Mouse (Mus musculus) spleen, adult 2 months (tissue): ENCODE measurements around the gene Rad18. TPM values are rescaled to one million over a fixed set of nuclear protein-coding genes. Genes with fewer than 3 reads are reported as not detected.
"Not testable (repeated sequence)": the region's sequence is repeated elsewhere in the genome, so short reads cannot be mapped to it uniquely, and the experiment has no call there.

ENCODE experiments used
- DNase-seq, 2 experiments: peaks; one replicate each; pipeline versions ENCODE4 v3.0.0 to v3.0.0-alpha.2; 2012 to 2021; ENCODE audit warnings: low spot score in 2 of 2, low read depth in 1 of 2
- H3K27ac ChIP-seq: fragments of 200-500 bp; 2 replicates; pipeline ENCODE4 v1.5.1; 2012; ENCODE audit warnings: low read length, inconsistent platforms; ENCODE audit not compliant: insufficient read depth
- H3K27me3 ChIP-seq: fragments of 200-500 bp; 2 replicates; pipeline ENCODE4 v1.6.1; 2012; ENCODE audit warnings: mild to moderate bottlenecking, moderate library complexity, low read length, inconsistent platforms; ENCODE audit not compliant: control insufficient read depth, insufficient read depth
- H3K36me3 ChIP-seq: fragments of 200-500 bp; 2 replicates; pipeline ENCODE4 v1.6.1; 2012; ENCODE audit warnings: mild to moderate bottlenecking, low read length, inconsistent platforms; ENCODE audit not compliant: control insufficient read depth, insufficient read depth
- H3K4me1 ChIP-seq: fragments of 200-500 bp; 2 replicates; pipeline ENCODE4 v1.6.1; 2011; ENCODE audit warnings: inconsistent platforms; ENCODE audit not compliant: control insufficient read depth, insufficient read depth, insufficient read length
- H3K4me3 ChIP-seq: fragments of 200-500 bp; 2 replicates; pipeline ENCODE4 v1.5.1; 2011; ENCODE audit warnings: mild to moderate bottlenecking, inconsistent platforms; ENCODE audit not compliant: insufficient read depth, insufficient read length; ENCODE audit errors: extremely low read depth
- CTCF ChIP-seq: fragments of 200-500 bp; IDR thresholded peaks from 2 replicates; pipeline ENCODE4 v1.5.1; 2011; ENCODE audit warnings: mild to moderate bottlenecking, inconsistent platforms; ENCODE audit not compliant: insufficient read depth, insufficient read length, insufficient replicate concordance; ENCODE audit errors: extremely low read depth
- POLR2A ChIP-seq: fragments of 200-500 bp; IDR thresholded peaks from 2 replicates; pipeline ENCODE4 v1.6.1; 2011; ENCODE audit warnings: low read depth, low read length, inconsistent platforms
- WGBS: fragments of 180-500 bp; shearing (Covaris S2); methylation state at CpG from one replicate; pipeline ENCODE4 v1.1.7; 2018; 5-methylcytosine and 5-hydroxymethylcytosine counted together
- polyA plus RNA-seq: library from polyadenylated mRNA; depleted of rRNA; stranded (reverse); fragments of >200 nt; gene quantifications from 2 replicates; pipeline ENCODE4 v1.2.3, GENCODE M21; 2012

The Rad18 gene
- polyA plus RNA-seq, 1 experiment: 1.8 TPM

GRCm38 (mm10) chr6:112717168-112717567, 20.7 kb upstream of the Rad18 start:
- no peak for DNase-seq

GRCm38 (mm10) chr6:112713951-112714350, 17.5 kb upstream of the Rad18 start:
- no peaks in the 10 kb centered on the region for H3K4me1 ChIP-seq
- 63% methylated on average over 3 of the region's 3 CpGs for WGBS

More at GRCm38 (mm10) chr6:112717168-112717567, 20.7 kb upstream of the Rad18 start:
- H3K27me3 ChIP-seq: no peaks in the 10 kb centered on the region
- H3K4me1 ChIP-seq: no peaks in the 10 kb centered on the region
- 39% methylated on average over 5 of the region's 5 CpGs for WGBS
- no peak overlapping the region for H3K4me3 ChIP-seq
- H3K36me3 ChIP-seq: no peaks in the 10 kb centered on the region
- no peak overlapping the region for H3K27ac ChIP-seq
- TF ChIP-seq POLR2A (no peak), CTCF (no peak)

GRCm38 (mm10) chr6:112702296-112702695, 5.8 kb upstream of the Rad18 start:
- H3K4me3 ChIP-seq, H3K27ac ChIP-seq, DNase-seq, H3K36me3 ChIP-seq, H3K27me3 ChIP-seq, H3K4me1 ChIP-seq: not testable (repeated sequence)
- 96% methylated on average over 4 of the region's 4 CpGs for WGBS

More at GRCm38 (mm10) chr6:112713951-112714350, 17.5 kb upstream of the Rad18 start:
- no peak for DNase-seq
- TF ChIP-seq CTCF: no peak
- TF ChIP-seq POLR2A: no peak
- H3K27ac ChIP-seq: no peak overlapping the region
- H3K4me3 ChIP-seq: no peak overlapping the region
- H3K36me3 ChIP-seq: no peaks in the 10 kb centered on the region
- H3K27me3 ChIP-seq: no peaks in the 10 kb centered on the region

- Histone ChIP-seq H3K27ac (no peak overlapping the region), H3K27me3 (no peaks in the 10 kb centered on the region), H3K4me1 (no peaks in the 10 kb centered on the region), H3K4me3 (no peak overlapping the region), H3K36me3 (no peaks in the 10 kb centered on the region)
- WGBS: 4% methylated on average over 1 of the region's 1 CpGs
- DNase-seq: peak in 1 of 2 experiments; percentile 54
- TF ChIP-seq POLR2A (no peak), CTCF (peak; percentile 44; the same call in 1 of the 2 replicates)
These were observed 3.9 kb upstream of the Rad18 start for GRCm38 (mm10) chr6:112700392-112700791.

GRCm38 (mm10) chr6:112699115-112699514, 2.6 kb upstream of the Rad18 start:
- no peak for DNase-seq
- Histone ChIP-seq H3K27ac (no peak overlapping the region), H3K36me3 (no peaks in the 10 kb centered on the region), H3K4me1 (no peaks in the 10 kb centered on the region), H3K27me3 (no peaks in the 10 kb centered on the region), H3K4me3 (no peak overlapping the region)
- TF ChIP-seq POLR2A: no peak
- no peak for TF ChIP-seq CTCF
- 79% methylated on average over 1 of the region's 1 CpGs for WGBS

GRCm38 (mm10) chr6:112694492-112694891, 2.0 kb downstream of the Rad18 start:
- H3K27me3 ChIP-seq: no peaks in the 10 kb centered on the region
- H3K4me1 ChIP-seq: no peaks in the 10 kb centered on the region
- no peak overlapping the region for H3K27ac ChIP-seq
- no peak for DNase-seq
- WGBS: 93% methylated on average over 5 of the region's 5 CpGs
- H3K36me3 ChIP-seq: peaks cover 1% of the 10 kb centered on the region; the same call in 1 of the 2 replicates
- no peak overlapping the region for H3K4me3 ChIP-seq
- TF ChIP-seq CTCF (no peak), POLR2A (no peak)

GRCm38 (mm10) chr6:112691523-112691922, 5.0 kb downstream of the Rad18 start:
- no peak overlapping the region for H3K27ac ChIP-seq
- TF ChIP-seq POLR2A: no peak
- TF ChIP-seq CTCF: no peak
- H3K27me3 ChIP-seq: no peaks in the 10 kb centered on the region
- H3K4me1 ChIP-seq: no peaks in the 10 kb centered on the region
- WGBS: 94% methylated on average over 1 of the region's 1 CpGs
- H3K4me3 ChIP-seq: no peak overlapping the region
- no peak for DNase-seq
- H3K36me3 ChIP-seq: peaks cover 1% of the 10 kb centered on the region; the same call in 1 of the 2 replicates
